Mouse (Mus musculus) ZHBTc4 (cell line): ENCODE results near the gene Lrp8.

ENCODE experiments used
- DNase-seq: peaks from one replicate; pipeline ENCODE4 v3.0.0-alpha.2; 2011; ENCODE audit warnings: low read depth, low spot score

Gene Lrp8

GRCm38 (mm10) chr4:107808655-107809054 lies 6.6 kb downstream of the Lrp8 start:
- no peak for DNase-seq

GRCm38 (mm10) chr4:107811006-107811405 lies 8.9 kb downstream of the Lrp8 start:
- no peak for DNase-seq

DNA sequence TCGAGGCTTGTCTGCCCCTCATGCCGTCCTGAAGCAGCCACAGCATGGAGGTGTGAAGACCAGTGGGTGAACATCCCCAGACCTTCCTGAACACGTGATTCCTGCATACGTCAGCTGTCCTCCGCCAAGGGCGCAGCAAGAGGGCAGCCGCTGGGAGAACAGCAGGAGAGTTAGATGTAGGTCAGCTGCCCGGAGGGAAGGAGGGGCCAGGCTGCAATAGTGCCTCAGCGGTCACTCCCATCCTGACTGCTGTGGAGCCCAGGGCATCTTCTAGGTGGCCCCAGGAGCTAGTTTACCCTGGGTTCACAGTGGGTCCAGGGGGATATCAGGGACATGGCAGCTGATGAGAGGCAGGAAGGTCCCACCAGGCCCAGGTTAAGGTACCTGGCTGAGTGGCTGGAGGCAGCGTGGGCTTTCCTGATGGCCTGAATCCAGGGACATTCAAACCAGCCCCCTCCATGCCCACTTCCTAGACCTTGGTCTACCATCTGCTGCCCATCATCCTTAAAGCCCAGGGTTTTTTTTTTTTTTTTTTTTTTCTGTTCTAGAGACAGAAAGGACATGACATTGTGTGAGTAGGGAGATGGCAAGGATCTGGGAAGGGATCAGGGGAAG lies 9.8 kb downstream of the Lrp8 start:
- DNase-seq = no peak

DNA sequence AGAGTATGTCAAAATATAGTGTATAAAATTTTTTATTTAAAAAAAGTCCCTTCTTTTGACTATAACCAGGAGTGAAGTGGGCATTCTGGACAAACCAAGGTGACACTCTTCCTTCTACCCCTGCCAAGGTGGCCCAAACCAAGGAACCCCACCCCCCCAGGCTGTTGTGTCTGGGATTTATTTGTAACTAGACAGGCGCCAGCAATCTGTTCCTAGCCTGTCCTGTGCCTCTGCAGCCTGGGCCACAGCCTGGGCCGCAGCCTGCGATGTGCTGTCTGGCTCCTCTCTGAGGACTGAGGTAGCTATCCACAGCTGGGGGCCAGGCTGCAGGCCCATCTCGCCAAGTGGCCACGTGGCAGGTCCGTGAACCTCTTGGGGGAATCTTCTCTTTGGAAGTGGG lies 10.3 kb downstream of the Lrp8 start:
- DNase-seq = no peak

- no peak for DNase-seq
These were observed 14.4 kb downstream of the Lrp8 start for GRCm38 (mm10) chr4:107816459-107816858.

DNA sequence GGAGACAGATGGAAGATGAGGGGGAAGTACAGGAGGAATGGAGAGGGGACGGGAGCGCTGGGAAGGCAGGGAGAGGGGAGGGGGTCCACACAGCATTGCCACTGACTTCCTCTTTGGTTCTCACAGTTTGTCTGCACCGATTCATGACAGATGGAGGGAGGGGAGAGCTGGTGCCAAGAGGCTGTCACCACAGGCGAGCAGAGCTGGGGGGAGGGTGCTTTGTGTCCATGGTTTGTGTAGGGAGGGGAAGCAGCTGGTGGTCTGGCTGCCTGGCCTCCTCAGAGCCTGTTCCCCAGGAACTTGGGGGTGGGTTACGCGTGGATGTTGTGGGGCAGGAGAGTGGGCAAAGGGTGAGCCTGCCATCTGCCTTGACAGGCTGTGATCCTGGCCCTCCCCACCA lies 15.4 kb downstream of the Lrp8 start:
- DNase-seq = no peak

DNA sequence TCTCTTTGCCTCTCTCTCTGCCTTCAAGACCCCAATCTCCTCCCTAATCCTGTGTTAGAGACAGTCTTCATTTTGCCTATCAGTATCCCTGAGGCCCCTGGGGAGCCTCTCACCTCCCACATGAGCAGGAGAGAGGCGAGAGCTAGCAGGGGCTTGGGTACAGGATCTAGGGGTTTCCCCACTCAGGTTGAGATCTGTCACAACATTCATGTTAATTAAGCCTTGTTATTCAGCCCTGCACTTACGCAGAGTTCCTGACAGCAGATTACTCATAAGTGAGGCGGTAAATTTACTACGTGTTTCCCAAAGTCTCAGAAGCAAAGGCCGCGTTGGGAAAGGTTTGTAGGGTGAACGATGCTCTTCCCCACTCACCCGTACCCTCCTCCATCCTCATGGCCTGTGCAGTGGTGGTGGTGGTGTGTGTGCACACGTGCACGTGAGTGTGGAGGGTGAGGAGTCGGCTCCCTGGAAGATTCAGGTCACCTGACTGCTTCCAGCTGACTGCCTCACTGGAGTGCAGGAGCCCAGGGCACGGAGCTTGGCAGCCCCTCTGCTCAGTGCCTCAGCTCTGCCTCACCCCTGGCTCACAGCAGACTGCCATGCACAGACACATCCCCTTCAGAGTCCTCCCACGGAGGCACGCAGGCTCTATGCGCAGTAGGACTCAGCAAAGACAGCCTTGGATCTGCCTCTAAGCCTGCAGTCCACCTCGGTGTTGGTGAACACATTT lies 18.1 kb downstream of the Lrp8 start:
- no peak for DNase-seq

GRCm38 (mm10) chr4:107820856-107821619 lies 19.0 kb downstream of the Lrp8 start:
- no peak for DNase-seq

- DNase-seq = peak; percentile 27
These were observed 20.9 kb downstream of the Lrp8 start for GRCm38 (mm10) chr4:107822936-107823411.

DNA sequence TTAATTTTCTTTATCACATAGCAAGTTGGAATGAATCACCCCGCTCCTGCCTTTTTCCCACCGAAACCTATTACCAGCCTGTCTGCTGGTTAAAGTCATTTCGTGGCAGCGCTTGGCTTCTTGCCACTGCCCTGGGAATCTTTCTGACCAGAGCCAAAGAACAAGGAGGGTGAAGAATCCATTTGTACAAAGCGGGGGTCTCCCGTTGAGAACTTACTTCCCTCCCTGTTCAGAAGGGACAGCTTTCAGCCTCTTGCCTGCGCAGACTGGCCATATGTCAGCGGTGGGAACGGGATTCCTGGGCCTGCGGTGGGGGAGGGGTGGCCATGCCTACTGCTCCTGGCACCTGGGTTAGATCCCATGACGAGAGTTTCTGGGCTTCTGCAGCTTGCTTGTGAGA lies 21.4 kb downstream of the Lrp8 start:
- DNase-seq = no peak

GRCm38 (mm10) chr4:107828727-107829218 lies 26.7 kb downstream of the Lrp8 start:
- DNase-seq = no peak

DNA sequence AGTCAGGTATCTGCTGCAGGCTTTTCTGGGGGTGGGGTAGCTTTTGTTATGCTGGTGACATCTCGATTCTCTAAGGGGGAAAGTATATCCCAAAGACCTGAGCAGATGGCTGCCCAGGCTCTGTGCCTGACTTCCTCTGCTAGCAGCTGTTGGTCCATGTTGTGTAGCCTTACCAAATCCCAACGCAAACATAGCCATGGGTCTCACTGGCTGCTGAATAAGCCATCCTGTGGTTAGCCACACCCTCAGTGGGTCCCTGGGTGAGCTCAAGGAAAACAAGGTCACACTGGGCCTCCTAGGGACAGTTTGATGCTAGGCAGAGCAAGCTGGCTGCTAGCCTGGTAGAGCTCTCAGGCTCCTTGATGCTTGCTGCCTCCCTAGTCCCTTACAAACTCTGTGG lies 27.6 kb downstream of the Lrp8 start:
- DNase-seq = no peak

DNA sequence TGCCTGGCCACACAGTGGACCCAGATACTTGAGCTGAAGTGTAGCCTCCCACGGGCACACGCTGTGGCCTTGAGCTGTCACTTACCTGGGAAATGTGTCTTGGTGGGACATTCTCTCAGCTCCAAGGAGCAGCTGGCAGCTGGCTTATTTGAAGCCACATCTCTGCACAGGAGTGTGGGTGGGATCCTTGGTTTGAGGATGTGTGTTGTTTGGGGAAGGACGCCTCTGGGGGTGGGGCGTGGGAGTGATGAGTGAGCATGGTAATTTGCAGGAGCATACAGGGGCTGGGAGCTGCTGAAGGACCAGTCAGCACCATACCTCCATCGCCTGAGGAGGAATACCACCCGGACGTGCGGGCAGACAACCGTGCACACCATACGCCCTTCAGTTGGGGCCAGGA lies 28.1 kb downstream of the Lrp8 start:
- DNase-seq = no peak

GRCm38 (mm10) chr4:107830821-107831221 lies 28.8 kb downstream of the Lrp8 start:
- no peak for DNase-seq

DNA sequence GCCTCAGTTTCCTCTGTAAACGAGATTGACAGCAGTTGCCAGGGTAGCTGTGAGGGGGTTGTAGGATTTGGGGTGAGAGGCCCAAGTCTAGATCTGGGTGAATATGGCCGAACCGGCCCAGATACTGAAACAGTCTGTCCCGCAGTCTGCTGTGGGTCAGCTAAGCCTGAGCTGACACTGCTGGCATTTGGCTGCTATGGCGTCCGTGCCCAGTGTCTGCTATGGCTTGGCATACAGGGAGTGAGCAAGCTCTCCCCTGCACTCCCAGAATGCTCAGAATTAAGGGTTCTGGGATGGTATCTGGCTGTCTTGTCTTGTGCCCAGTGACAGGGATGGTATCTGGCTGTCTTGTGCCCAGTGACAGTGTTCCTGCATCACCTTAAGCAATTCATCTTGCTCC lies 29.6 kb downstream of the Lrp8 start:
- DNase-seq = no peak

- DNase-seq = no peak
These were observed 31.5 kb downstream of the Lrp8 start for GRCm38 (mm10) chr4:107833525-107833924.

DNA sequence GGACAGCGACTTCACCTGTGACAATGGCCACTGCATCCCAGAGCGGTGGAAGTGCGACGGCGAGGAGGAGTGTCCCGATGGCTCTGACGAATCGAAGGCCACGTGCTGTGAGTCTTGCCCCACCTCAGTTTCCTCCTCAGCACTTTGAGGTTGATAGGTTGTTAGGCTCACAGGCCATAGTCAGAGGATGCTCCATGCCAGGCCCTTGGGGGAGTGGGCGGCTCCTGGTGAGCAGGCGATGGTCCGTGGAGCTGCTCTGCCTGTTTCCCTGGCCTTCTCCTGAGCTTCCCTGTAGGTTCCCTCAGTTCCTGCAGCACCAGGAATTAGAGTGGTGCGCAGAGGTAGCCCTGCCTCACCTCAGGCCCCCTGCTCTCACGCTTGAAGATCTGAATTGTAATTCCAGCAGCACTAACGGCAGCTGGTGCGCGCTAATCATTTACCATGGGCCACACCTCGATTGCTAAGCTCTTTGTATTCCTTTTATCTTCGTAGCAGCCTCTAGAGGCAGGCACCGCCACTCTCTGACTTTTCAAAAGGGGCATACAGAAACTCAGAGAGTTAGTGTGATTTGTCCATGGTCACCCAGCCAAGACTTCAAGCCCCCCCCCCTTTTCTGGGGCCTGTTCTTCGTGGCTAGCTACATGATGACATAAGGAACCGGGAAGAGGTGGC lies 32.7 kb downstream of the Lrp8 start:
- DNase-seq = peak; percentile 84

DNA sequence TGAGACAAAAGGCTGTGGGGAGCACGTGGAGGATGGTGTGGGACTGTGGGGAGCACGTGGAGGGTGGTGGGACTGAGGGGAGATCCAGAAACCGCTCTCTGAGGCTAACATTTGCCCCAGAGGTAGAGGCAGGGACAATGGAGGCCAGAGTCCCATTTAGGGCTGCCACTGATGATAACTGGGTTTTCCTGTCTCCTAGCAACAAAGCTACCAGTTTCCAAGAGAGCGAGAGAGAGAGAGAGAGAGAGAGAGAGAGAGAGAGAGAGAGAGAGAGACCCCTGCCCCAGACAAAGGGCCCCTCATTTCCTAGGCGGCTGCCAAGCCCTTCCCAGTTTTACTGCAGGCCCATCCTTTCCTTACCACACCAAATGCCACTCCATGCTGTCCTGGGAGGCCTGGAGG lies 33.4 kb downstream of the Lrp8 start:
- no peak for DNase-seq

DNA sequence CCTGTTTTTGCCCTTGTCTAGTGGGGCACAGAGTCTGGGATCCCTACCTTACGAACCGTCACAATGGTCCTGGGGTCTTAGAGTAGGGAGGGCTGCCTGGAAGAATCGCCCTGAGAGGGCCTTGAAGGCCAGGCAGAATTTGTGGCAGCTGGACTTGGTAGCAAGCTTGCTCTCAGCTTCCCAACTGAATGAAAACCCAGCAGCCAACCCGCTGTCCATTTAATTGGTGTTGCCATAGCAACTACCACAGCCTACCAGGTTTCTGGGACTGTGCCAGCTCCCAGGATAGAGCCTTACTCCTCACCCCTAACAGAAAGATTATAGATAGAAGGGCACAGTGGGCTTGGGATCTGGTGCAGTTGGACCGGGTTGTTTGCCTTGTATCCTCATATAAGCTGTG lies 34.7 kb downstream of the Lrp8 start:
- no peak for DNase-seq

DNA sequence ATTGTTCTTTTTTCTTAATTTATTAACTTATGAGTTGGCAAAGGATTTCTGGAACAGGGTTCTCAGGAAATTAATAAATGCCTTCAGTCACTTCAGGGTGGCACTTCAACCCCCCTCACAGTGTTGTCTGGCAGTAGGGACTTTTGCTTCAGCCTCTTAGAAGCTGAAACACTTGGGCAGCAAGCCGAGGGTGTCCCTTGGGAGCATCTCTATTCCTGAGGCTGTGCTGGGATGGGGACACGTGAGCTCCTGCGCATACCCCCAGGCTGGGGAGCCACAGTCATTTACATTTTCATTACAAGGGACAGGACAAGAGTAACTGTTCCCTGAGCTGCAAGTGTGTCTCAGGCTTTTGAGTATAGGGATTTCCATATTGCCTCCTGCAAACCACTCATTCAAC lies 35.8 kb downstream of the Lrp8 start:
- no peak for DNase-seq

- no peak for DNase-seq
These were observed 41.6 kb downstream of the Lrp8 start for GRCm38 (mm10) chr4:107843687-107844086.

- DNase-seq = peak; percentile 70
These were observed 42.9 kb downstream of the Lrp8 start for GRCm38 (mm10) chr4:107844971-107845370.
